Mouse (Mus musculus) limb, embryonic 13.5 days (tissue): ENCODE measurements at regions not wholly inside any gene's neighbourhood (a gene's known extent, or its start where the extent isn't known, plus 50 kb on each side); places are given as distances from the start of the nearest gene placed in this dataset.
"Not testable (repeated sequence)": the region's sequence is repeated elsewhere in the genome, so short reads cannot be mapped to it uniquely, and the experiment has no call there.

ENCODE experiments used
- ATAC-seq: fragments of 200-750 bp; cut with Nextera tagmentation; 2 replicates; pipeline ENCODE4 v1.8.0; 2017; ENCODE audit warnings: low read depth, moderate number of reproducible peaks, moderate TSS enrichment; ENCODE audit not compliant: low FRiP score
- H3K27ac ChIP-seq: fragments of 300-500 bp; sonication (generic); 2 replicates; pipeline ENCODE4 v1.5.1; 2015; ENCODE audit warnings: inconsistent platforms, mild to moderate bottlenecking, moderate library complexity
- H3K27me3 ChIP-seq: fragments of 300-500 bp; sonication (generic); 2 replicates; pipeline ENCODE4 v1.6.1; 2015; ENCODE audit warnings: mild to moderate bottlenecking, inconsistent platforms
- H3K36me3 ChIP-seq: fragments of 300-500 bp; sonication (generic); 2 replicates; pipeline ENCODE4 v1.6.1; 2015; ENCODE audit warnings: inconsistent platforms, mild to moderate bottlenecking, moderate library complexity
- H3K4me1 ChIP-seq: fragments of 300-500 bp; sonication (generic); 2 replicates; pipeline ENCODE4 v1.6.1; 2015; ENCODE audit warnings: inconsistent platforms
- H3K4me2 ChIP-seq: fragments of 300-500 bp; sonication (generic); replicated peaks from 2 replicates; pipeline ENCODE4 v1.6.1; 2015; ENCODE audit warnings: inconsistent platforms, mild to moderate bottlenecking, moderate library complexity
- H3K4me3 ChIP-seq: fragments of 300-500 bp; sonication (generic); 2 replicates; pipeline ENCODE4 v1.5.1; 2015; ENCODE audit warnings: moderate library complexity, mild to moderate bottlenecking, inconsistent platforms
- H3K9ac ChIP-seq: fragments of 300-500 bp; sonication (generic); 2 replicates; pipeline ENCODE4 v1.6.1; 2015; ENCODE audit warnings: mild to moderate bottlenecking, inconsistent platforms
- H3K9me3 ChIP-seq: fragments of 300-500 bp; sonication (generic); 2 replicates; pipeline ENCODE4 v1.6.1; 2016; ENCODE audit warnings: inconsistent platforms
- WGBS: fragments of 180-500 bp; shearing (Covaris S2); methylation state at CpG from one replicate; pipeline ENCODE4 v1.1.7; 2015; 5-methylcytosine and 5-hydroxymethylcytosine counted together

DNA sequence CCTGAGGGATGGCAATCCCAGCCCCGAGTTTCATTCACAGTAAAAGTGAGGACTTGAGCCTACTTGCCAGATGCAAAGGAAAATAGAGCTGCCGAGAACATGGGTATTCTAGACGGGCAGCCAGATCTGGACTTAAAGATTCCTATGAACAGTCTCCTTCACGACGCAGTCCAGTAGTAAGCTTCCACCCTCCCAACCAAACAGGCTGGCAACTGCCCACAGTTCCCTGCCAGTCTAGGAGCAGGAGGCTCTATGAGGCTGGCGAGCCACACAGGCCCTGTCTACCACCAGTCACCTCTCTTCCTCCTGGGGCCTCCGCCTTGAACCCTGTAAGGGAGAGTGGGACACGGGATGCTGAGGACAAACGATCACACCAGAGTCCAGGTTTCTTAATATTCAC lies 153.5 kb upstream of the Snrpn start:
- H3K9me3 ChIP-seq = peaks cover 7% of the 10 kb centered on the region
- H3K4me1 ChIP-seq = no peaks in the 10 kb centered on the region
- 90% methylated on average over 9 of the region's 9 CpGs for WGBS
- H3K27ac ChIP-seq = no peak overlapping the region
- H3K27me3 ChIP-seq = no peaks in the 10 kb centered on the region
- no peak overlapping the region for H3K9ac ChIP-seq
- no peaks in the 10 kb centered on the region for H3K36me3 ChIP-seq
- ATAC-seq = no peak
- H3K4me2 ChIP-seq = no peak overlapping the region
- no peak overlapping the region for H3K4me3 ChIP-seq

DNA sequence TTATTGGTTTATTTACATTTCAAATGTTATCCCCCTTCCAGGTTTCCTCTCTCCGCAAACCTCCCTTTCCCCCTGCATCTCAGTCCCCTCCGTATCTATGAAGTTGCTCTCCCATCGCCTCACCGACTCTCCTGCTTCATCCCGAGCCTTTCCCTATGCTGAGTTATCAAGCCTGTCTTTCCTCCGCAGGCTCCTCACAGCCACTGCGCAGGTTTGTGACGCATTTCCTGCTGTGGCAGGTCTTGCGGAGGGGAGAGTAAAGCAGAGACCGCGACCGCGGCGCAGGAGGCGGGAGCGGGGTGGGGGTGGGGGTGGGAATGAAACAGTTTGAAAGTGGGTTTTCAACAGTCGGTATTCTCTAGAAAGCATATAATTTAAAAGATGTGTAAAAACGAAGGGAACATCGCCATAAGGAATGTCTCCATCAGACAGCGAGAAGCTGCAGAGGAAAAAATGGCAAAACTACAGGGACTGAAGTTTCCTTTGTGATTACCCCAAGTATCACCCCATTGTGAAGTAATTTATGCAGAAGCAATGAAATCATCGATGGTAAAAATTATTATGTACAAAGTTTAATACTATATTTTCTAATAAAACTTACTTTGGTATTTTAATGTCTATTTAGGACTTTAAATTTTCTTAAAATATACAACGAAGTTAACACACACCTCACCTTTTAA lies 104.3 kb upstream of the Snrpn start:
- peak overlapping the region; percentile 44 for H3K4me2 ChIP-seq
- peak; percentile 97 for ATAC-seq
- H3K36me3 ChIP-seq, H3K27ac ChIP-seq, H3K4me1 ChIP-seq, H3K27me3 ChIP-seq, H3K9me3 ChIP-seq: not testable (repeated sequence)
- peak overlapping the region; percentile 42 for H3K4me3 ChIP-seq
- peak overlapping the region; percentile 55 for H3K9ac ChIP-seq
- WGBS = 20% methylated on average over 22 of the region's 22 CpGs

DNA sequence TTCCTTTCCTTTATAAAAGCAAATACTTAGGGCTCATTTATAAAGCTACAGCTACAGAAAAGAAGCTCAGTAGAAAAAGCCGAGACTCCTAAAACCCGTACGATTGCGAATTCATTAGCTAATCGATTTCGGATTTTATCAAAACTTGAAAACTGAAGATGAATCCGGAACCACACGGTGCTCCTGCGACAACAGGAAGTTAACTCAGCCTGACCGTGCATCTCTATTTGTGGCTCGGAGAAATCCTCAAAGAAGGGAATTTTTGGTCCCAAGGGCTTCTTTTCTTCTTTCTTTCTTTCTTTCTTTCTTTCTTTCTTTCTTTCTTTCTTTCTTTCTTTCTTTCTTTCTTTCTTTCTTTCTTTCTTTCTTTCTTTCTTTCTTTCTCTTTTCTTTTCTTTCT lies 103.7 kb upstream of the Snrpn start:
- H3K27me3 ChIP-seq, H3K9me3 ChIP-seq, H3K4me1 ChIP-seq, H3K36me3 ChIP-seq, H3K27ac ChIP-seq: not testable (repeated sequence)
- H3K9ac ChIP-seq = peak overlapping the region; percentile 50; the same call in 1 of the 2 replicates
- peak; percentile 72; the same call in 1 of the 2 replicates for ATAC-seq
- peak overlapping the region; percentile 49 for H3K4me2 ChIP-seq
- H3K4me3 ChIP-seq = peak overlapping the region; percentile 42
- 30% methylated on average over 11 of the region's 11 CpGs for WGBS

DNA sequence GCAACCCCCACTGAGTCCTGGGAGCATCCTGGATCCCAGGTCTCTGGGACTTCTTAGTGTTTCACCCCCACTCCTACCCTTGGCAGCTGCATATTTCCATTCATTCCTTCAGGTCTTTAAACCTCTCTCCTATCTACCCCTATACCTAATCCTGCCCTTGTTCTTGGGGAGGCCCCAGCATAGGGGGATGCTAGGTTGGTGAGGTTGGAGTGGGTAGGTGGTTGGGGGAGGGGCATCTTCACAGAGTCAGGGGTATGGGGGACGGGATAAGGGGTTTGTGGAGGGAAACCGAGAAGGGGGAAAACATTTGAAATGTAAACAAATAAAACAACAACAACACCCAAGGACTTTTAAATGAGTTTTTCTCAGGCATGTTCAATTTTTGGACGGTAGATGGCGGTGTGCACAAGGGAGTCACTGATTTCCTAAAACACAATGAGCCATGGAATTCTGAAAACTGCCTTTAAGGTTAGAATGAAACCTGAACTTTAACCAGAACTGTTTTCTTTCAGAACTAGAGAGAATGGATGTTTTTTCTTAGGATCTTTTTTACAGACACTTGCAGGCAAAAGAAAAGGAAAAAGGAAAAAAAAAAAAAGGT lies 98.7 kb upstream of the Snrpn start:
- ATAC-seq, H3K36me3 ChIP-seq, H3K4me3 ChIP-seq, H3K9ac ChIP-seq, H3K27ac ChIP-seq, H3K4me2 ChIP-seq, H3K9me3 ChIP-seq, H3K4me1 ChIP-seq, H3K27me3 ChIP-seq: not testable (repeated sequence)
- WGBS = 6% methylated on average over 4 of the region's 4 CpGs

DNA sequence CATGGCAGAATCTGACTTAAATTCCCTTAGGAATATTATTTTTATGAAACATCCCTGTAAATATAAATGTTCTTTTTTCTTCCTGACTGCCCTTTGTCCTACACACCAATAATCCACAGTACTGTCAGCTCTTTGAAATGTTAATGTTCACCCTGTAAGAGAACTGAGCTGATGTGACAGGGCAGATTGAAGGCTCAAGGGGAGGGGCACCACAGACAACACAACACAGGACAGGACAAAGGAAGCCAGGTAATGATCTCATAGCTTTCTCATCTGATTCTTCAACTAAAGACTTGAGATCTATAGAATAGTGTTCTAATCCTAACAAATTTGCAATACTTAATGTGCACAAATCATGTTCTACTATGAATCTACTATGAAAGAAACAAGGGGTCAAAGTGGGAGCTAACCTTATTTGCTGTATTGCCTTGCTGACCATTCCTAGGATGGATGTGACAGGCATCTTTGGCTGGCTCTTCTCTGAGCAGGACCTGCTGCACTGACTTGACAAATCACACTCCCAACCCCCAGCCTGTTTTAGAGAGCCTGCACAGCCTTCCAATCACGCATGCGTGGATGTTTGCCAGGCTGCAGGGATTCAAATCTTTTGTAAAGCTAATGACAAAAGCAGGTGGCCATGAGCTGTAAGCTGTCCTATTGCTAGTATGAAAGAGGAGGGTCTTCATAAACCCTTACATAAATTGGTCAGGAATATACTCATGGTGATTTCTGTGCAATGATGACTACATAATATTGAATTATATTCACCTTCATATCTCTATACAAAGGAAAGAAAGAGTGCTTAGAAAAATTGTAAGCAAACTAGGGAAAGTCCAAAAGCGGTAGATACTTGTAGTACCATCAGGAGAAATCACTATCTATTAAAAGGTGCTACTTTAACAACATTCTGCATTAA lies 76.6 kb upstream of the Snrpn start:
- not testable (repeated sequence) for H3K36me3 ChIP-seq, H3K4me1 ChIP-seq, H3K4me3 ChIP-seq, H3K27me3 ChIP-seq, H3K4me2 ChIP-seq, H3K9ac ChIP-seq, ATAC-seq, H3K27ac ChIP-seq, H3K9me3 ChIP-seq
- 59% methylated on average over 3 of the region's 3 CpGs for WGBS
